Mouse (Mus musculus): Measurements from ENCODE around the gene Asb11.

DNA sequence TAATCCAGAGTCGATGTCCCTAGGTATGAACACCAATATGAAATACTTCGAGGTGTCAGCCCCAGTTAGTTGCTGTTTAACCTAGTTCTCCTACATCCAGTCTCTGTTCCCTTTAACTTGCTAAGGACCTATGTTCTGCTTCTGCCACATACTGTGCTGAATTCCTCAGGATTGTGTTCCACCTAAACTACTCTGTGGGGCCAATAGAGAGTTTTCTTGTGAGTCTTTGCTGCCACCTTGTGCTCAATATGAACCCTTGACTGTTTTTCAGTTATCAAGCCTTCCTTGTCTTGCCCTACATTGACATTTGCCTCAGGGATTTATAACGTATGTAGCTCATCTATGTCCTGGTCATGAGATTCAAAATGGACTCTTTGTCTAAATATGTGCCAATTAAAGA is 38.3 kb upstream of the Asb11 start:
- TF ChIP-seq CTCF (IDR thresholded peaks at IDR 0.05; ENCODE audit: low read depth): peak; percentile 49
- TF ChIP-seq EP300 (IDR thresholded peaks at IDR 0.05; ENCODE audit: low read depth): no peak
